Mouse (Mus musculus) mesoderm, embryonic 11.5 days (tissue): ENCODE data around the gene Flii.
A peak's percentile ranks its signal among the peaks of the same experiment; 100 is the strongest.

Experiments
- DNase-seq: peaks from one replicate; pipeline ENCODE4 v3.0.0-alpha.2; 2012; ENCODE audit warnings: low read depth, low spot score

The Flii gene

GRCm38 (mm10) chr11:60715833-60716232, 11.2 kb downstream of the Flii start:
- DNase-seq = no peak

GRCm38 (mm10) chr11:60712639-60713255, 14.3 kb downstream of the Flii start:
- DNase-seq = no peak

- DNase-seq = no peak
These were observed 15.0 kb downstream of the Flii start for GRCm38 (mm10) chr11:60712040-60712439.

GRCm38 (mm10) chr11:60711218-60711617, 15.8 kb downstream of the Flii start:
- DNase-seq = no peak

- no peak for DNase-seq
These were observed 17.3 kb downstream of the Flii start for GRCm38 (mm10) chr11:60709481-60710465.

GRCm38 (mm10) chr11:60708631-60709030, 18.4 kb downstream of the Flii start:
- DNase-seq = no peak

- DNase-seq = no peak
These were observed 19.4 kb downstream of the Flii start for GRCm38 (mm10) chr11:60707672-60708071.

- DNase-seq = no peak
These were observed 20.2 kb downstream of the Flii start for GRCm38 (mm10) chr11:60706696-60707480.

GRCm38 (mm10) chr11:60706076-60706475, 21.0 kb downstream of the Flii start:
- DNase-seq = no peak

- DNase-seq = no peak
These were observed 21.8 kb downstream of the Flii start for GRCm38 (mm10) chr11:60705255-60705654.

GRCm38 (mm10) chr11:60704023-60704880, 22.8 kb downstream of the Flii start:
- no peak for DNase-seq

- DNase-seq = peak; percentile 79
These were observed 23.9 kb downstream of the Flii start for GRCm38 (mm10) chr11:60703131-60703530.

GRCm38 (mm10) chr11:60701611-60702010, 25.5 kb downstream of the Flii start:
- DNase-seq = no peak

- no peak for DNase-seq
These were observed 26.5 kb downstream of the Flii start for GRCm38 (mm10) chr11:60700320-60701185.

- DNase-seq = peak; percentile 93
These were observed 27.5 kb downstream of the Flii start, which contains the start of gene Llgl1 for GRCm38 (mm10) chr11:60699524-60700075. TSS of gene Llgl1 (plus strand) at chr11:60699723.

GRCm38 (mm10) chr11:60698806-60699523, 28.1 kb downstream of the Flii start:
- peak; percentile 81 for DNase-seq

- DNase-seq = peak; percentile 34
These were observed 29.5 kb downstream of the Flii start for GRCm38 (mm10) chr11:60697561-60697960.

- no peak for DNase-seq
These were observed 30.9 kb downstream of the Flii start for GRCm38 (mm10) chr11:60696165-60696564.
